Mouse (Mus musculus) liver, embryonic 14.5 days (tissue): ENCODE data around the gene Lpin1. TPM values are rescaled to one million over a fixed set of nuclear protein-coding genes. Genes with fewer than 3 reads are reported as not detected.

Experiments used
- ATAC-seq: fragments of 200-750 bp; cut with Nextera tagmentation; 2 replicates; pipeline ENCODE4 v1.8.0; 2017; ENCODE audit warnings: moderate number of reproducible peaks, mild to moderate bottlenecking, moderate library complexity; ENCODE audit not compliant: insufficient read depth
- DNase-seq, 3 experiments: peaks; one replicate each; pipeline ENCODE4 v3.0.0-alpha.2; 2012 to 2013; ENCODE audit warnings: low read depth in 3 of 3, low spot score in 3 of 3
- H3K27ac ChIP-seq: fragments of 300-500 bp; sonication (generic); 2 replicates; pipeline ENCODE4 v1.5.1; 2014; ENCODE audit warnings: moderate library complexity, mild to moderate bottlenecking, control low read depth, inconsistent platforms
- H3K27me3 ChIP-seq: fragments of 300-500 bp; sonication (generic); 2 replicates; pipeline ENCODE4 v1.6.1; 2014; ENCODE audit warnings: mild to moderate bottlenecking, low read length, moderate library complexity; ENCODE audit not compliant: control insufficient read depth, insufficient read depth
- H3K36me3 ChIP-seq: fragments of 300-500 bp; sonication (generic); replicated peaks from 2 replicates; pipeline ENCODE4 v1.6.1; 2014; ENCODE audit warnings: low read depth; ENCODE audit not compliant: control insufficient read depth, insufficient read depth
- H3K4me1 ChIP-seq, 2 experiments: fragments of 200-500 bp in 1 of 2; fragments of 300-500 bp in 1 of 2; sonication (generic) in 1 of 2; replicated peaks; 2 replicates each; pipeline ENCODE4 v1.6.1; 2012 to 2014; ENCODE audit warnings: antibody characterized with exemption in 1 of 2, inconsistent platforms in 1 of 2, low read length in 1 of 2; ENCODE audit not compliant: control insufficient read depth in 2 of 2, insufficient read depth in 2 of 2
- H3K4me2 ChIP-seq: fragments of 300-500 bp; sonication (generic); 2 replicates; pipeline ENCODE4 v1.6.1; 2014; ENCODE audit warnings: low read depth, mild to moderate bottlenecking, control low read depth, moderate library complexity
- H3K4me3 ChIP-seq, 2 experiments: fragments of 200-500 bp in 1 of 2; fragments of 300-500 bp in 1 of 2; sonication (generic) in 1 of 2; 2 replicates each; pipeline ENCODE4 v1.5.1; 2012 to 2014; ENCODE audit warnings: low read depth in 2 of 2, low read length in 2 of 2, mild to moderate bottlenecking in 2 of 2, control low read depth in 1 of 2, inconsistent platforms in 1 of 2, moderate library complexity in 1 of 2; ENCODE audit not compliant: insufficient read depth in 1 of 2
- H3K9ac ChIP-seq: fragments of 300-500 bp; sonication (generic); replicated peaks from 2 replicates; pipeline ENCODE4 v1.6.1; 2014; ENCODE audit warnings: mild to moderate bottlenecking, control low read depth, moderate library complexity
- H3K9me3 ChIP-seq: fragments of 300-500 bp; sonication (generic); 2 replicates; pipeline ENCODE4 v1.6.1; 2016; ENCODE audit warnings: low read length, mixed read lengths; ENCODE audit not compliant: control insufficient read depth
- CTCF ChIP-seq: IDR thresholded peaks from 2 replicates; pipeline ENCODE4 v1.5.1; 2016; ENCODE audit warnings: antibody characterized with exemption, low read depth, control low read depth
- EP300 ChIP-seq: IDR thresholded peaks from 2 replicates; pipeline ENCODE4 v1.6.1; 2016; ENCODE audit warnings: antibody characterized with exemption, low read depth
- WGBS: fragments of 180-500 bp; shearing (Covaris S2); extraction: QIAGEN DNeasy Blood & Tissue Kit; methylation state at CpG from one replicate; pipeline ENCODE4 v1.1.7; 2014; ENCODE audit not compliant: insufficient replicate concordance; 5-methylcytosine and 5-hydroxymethylcytosine counted together
- polyA plus RNA-seq, 2 experiments: library from polyadenylated mRNA; depleted of rRNA in 1 of 2; stranded (reverse) in 1 of 2; unstranded in 1 of 2; fragments of >200 nt; fragmentation: Nextera tagmentation in 1 of 2; extraction: Ambion mirVana in 1 of 2; gene quantifications; 2 replicates each; pipeline versions ENCODE4 v1.2.1 to v1.2.3; 2012 to 2014

Gene Lpin1
- polyA plus RNA-seq, 2 experiments = 4.8 to 5.8 TPM

GRCm38 (mm10) chr12:16497960-16498359 is 112.8 kb downstream of the Lpin1 start:
- TF ChIP-seq EP300 (no peak), CTCF (no peak)
- Histone ChIP-seq H3K36me3 (no peaks in the 10 kb centered on the region), H3K4me3 (no peak overlapping the region), H3K9ac (no peak overlapping the region), H3K4me1 (no peaks in the 10 kb centered on the region), H3K27ac (no peak overlapping the region), H3K4me2 (no peak overlapping the region), H3K27me3 (no peaks in the 10 kb centered on the region), H3K9me3 (no peaks in the 10 kb centered on the region)
- ATAC-seq = no peak
- 34% methylated on average over 4 of the region's 4 CpGs for WGBS
- no peak for DNase-seq

GRCm38 (mm10) chr12:16492713-16493112 is 118.1 kb downstream of the Lpin1 start:
- Histone ChIP-seq H3K4me2 (no peak overlapping the region), H3K4me3 (no peak overlapping the region), H3K36me3 (no peaks in the 10 kb centered on the region), H3K9me3 (no peaks in the 10 kb centered on the region), H3K9ac (no peak overlapping the region), H3K27me3 (no peaks in the 10 kb centered on the region), H3K27ac (no peak overlapping the region), H3K4me1 (no peaks in the 10 kb centered on the region)
- ATAC-seq = no peak
- no peak for DNase-seq
- 44% methylated on average over 6 of the region's 6 CpGs for WGBS
- no peak for TF ChIP-seq EP300

GRCm38 (mm10) chr12:16488899-16489298 is 121.9 kb downstream of the Lpin1 start:
- TF ChIP-seq EP300 = no peak
- no peak for TF ChIP-seq CTCF
- Histone ChIP-seq H3K4me3 (no peak overlapping the region), H3K4me2 (no peak overlapping the region), H3K9me3 (no peaks in the 10 kb centered on the region), H3K27ac (no peak overlapping the region), H3K36me3 (no peaks in the 10 kb centered on the region), H3K9ac (no peak overlapping the region), H3K27me3 (no peaks in the 10 kb centered on the region), H3K4me1 (no peaks in the 10 kb centered on the region)
- ATAC-seq (no peak), DNase-seq (no peak)

GRCm38 (mm10) chr12:16487453-16487852 is 123.3 kb downstream of the Lpin1 start:
- ATAC-seq = no peak
- Histone ChIP-seq H3K9me3 (no peaks in the 10 kb centered on the region), H3K36me3 (no peaks in the 10 kb centered on the region), H3K9ac (no peak overlapping the region), H3K4me1 (no peaks in the 10 kb centered on the region), H3K27ac (no peak overlapping the region), H3K27me3 (no peaks in the 10 kb centered on the region), H3K4me3 (no peak overlapping the region), H3K4me2 (no peak overlapping the region)
- no peak for DNase-seq
- WGBS = 30% methylated on average over 2 of the region's 2 CpGs
- TF ChIP-seq CTCF (no peak), EP300 (no peak)

Other genes with a start within 250 kb of the Lpin1 start
- not detected in 2 replicates for gene Ntsr2, start 42.4 kb upstream of the Lpin1 start, polyA plus RNA-seq (2012; rRNA removed)
- gene Ntsr2, start 42.4 kb upstream of the Lpin1 start, polyA plus RNA-seq (2014; fragmentation: Nextera tagmentation; extraction: Ambion mirVana) = not detected in 2 replicates
- gene Greb1, start 189.9 kb upstream of the Lpin1 start, polyA plus RNA-seq (2012; rRNA removed) = 1.1 and 1.6 TPM in 2 replicates
- gene Greb1, start 189.9 kb upstream of the Lpin1 start, polyA plus RNA-seq (2014; fragmentation: Nextera tagmentation; extraction: Ambion mirVana) = 0.41 and 0.96 TPM in 2 replicates
- gene E2f6, start 200.0 kb upstream of the Lpin1 start, polyA plus RNA-seq (2012; rRNA removed) = 12.1 and 14.3 TPM in 2 replicates
- gene E2f6, start 200.0 kb upstream of the Lpin1 start, polyA plus RNA-seq (2014; fragmentation: Nextera tagmentation; extraction: Ambion mirVana) = 15.5 and 17.7 TPM in 2 replicates